ENCODE assay signal across 21 mouse cellular contexts in genomic region chr9:37383161-37383560, GRCm38 (mm10). TPM values are rescaled to one million over a fixed set of nuclear protein-coding genes. Genes with fewer than 3 reads are reported as not detected.
DNase-seq lines count a peak whose midpoint lies in the region; ATAC-seq and TF ChIP-seq lines count a peak whose summit lies in the region.
"Had no signal": no experiment of that assay in that cellular context is flagged by ENCODE, and none has a peak within 500 bp of the region (broad histone marks: within the 10 kb centered on the region; RNA-seq: fewer than 3 reads in every experiment).

No protein-coding gene starts in this region.

- peak; percentile 81 for DNase-seq in heart, adult 11 months
- no peak for DNase-seq in heart, adult 2 months
- DNase-seq in midbrain, embryonic 11.5 days (ENCODE audit: low spot score, missing footprints): peak; percentile 80
- DNase-seq in midbrain, embryonic 10.5 days (ENCODE audit: low spot score): no peak
- DNase-seq: adrenal gland, adult 2 months; adrenal gland, adult 8-10 months; adrenal gland, postnatal 10 days; adrenal gland, postnatal 14 days; adrenal gland, postnatal 25 days; adrenal gland, postnatal 36 days; B cell, adult 2 months; cerebellum, adult 11 months; cerebellum, adult 11-12 months; cerebellum, adult 18-20 months had no signal

- H3K4me1 ChIP-seq in heart, adult 2 months (ENCODE audit: control insufficient read depth, insufficient read depth, low read length): no peaks in the 10 kb centered on the region
- H3K4me1 ChIP-seq in midbrain, embryonic 11.5 days (ENCODE audit: control insufficient read depth, insufficient read depth, low read length): peaks cover 2% of the 10 kb centered on the region; the same call in 1 of the 2 replicates
- H3K4me1 ChIP-seq in midbrain, embryonic 10.5 days: peaks cover 11% of the 10 kb centered on the region

- no peak for TF ChIP-seq EP300 in heart, adult 2 months (IDR thresholded peaks at IDR 0.05; ENCODE audit: insufficient read depth, low read depth, low read length)

- H3K9me3 ChIP-seq in midbrain, embryonic 11.5 days (ENCODE audit: control insufficient read depth, low read length): no peaks in the 10 kb centered on the region
- no peaks in the 10 kb centered on the region for H3K9me3 ChIP-seq in midbrain, embryonic 10.5 days (replicated peaks)
- H3K9me3 ChIP-seq: G1E had no signal

- no peak overlapping the region for H3K27ac ChIP-seq in heart, adult 2 months
- no peak overlapping the region for H3K27ac ChIP-seq in midbrain, embryonic 11.5 days (ENCODE audit: low read depth, low read length)
- H3K27ac ChIP-seq in midbrain, embryonic 10.5 days (replicated peaks): no peak overlapping the region

- no peak overlapping the region for H3K9ac ChIP-seq in heart, adult 2 months (ENCODE audit: low read depth, low read length)
- H3K9ac ChIP-seq in midbrain, embryonic 11.5 days (ENCODE audit: low read length): no peak overlapping the region

- no peak for TF ChIP-seq POLR2A in heart, adult 2 months (IDR thresholded peaks at IDR 0.05; ENCODE audit: insufficient read depth, low read depth, low read length)

- ATAC-seq in midbrain, embryonic 11.5 days (ENCODE audit: low FRiP score): no peak
- ATAC-seq: activated CD4-positive, CD25-positive, alpha-beta regulatory T cell, adult 4 months; CD4-positive, CD25-positive, alpha-beta regulatory T cell, adult 4 months; Patski had no signal

- H3K4me2 ChIP-seq in midbrain, embryonic 11.5 days: no peak overlapping the region

- no peaks in the 10 kb centered on the region for H3K36me3 ChIP-seq in heart, adult 2 months (ENCODE audit: control insufficient read depth, insufficient read depth, low read length)
- no peaks in the 10 kb centered on the region for H3K36me3 ChIP-seq in midbrain, embryonic 11.5 days (ENCODE audit: control insufficient read depth, insufficient read depth, low read length)
- no peaks in the 10 kb centered on the region for H3K36me3 ChIP-seq in midbrain, embryonic 10.5 days
- H3K36me3 ChIP-seq: G1E had no signal

- intact Hi-C loops in heart, adult 2 months (cut with DNase I): loop anchor here (5.0 kb wide), 1 partner anchor 39 kb away; no protein-coding TSS in a partner anchor

- 92% methylated on average over 6 of the region's 6 CpGs for WGBS in heart, adult 2 months
- 91% methylated on average over 6 of the region's 6 CpGs for WGBS in midbrain, embryonic 11.5 days
- 88% methylated on average over 6 of the region's 6 CpGs for WGBS in midbrain, embryonic 10.5 days

- no peak overlapping the region for H3K4me3 ChIP-seq in heart, adult 2 months
- H3K4me3 ChIP-seq in midbrain, embryonic 11.5 days (ENCODE audit: low read depth, low read length): no peak overlapping the region
- no peak overlapping the region for H3K4me3 ChIP-seq in midbrain, embryonic 10.5 days

- peaks cover 2% of the 10 kb centered on the region; the same call in 1 of the 2 replicates for H3K27me3 ChIP-seq in heart, adult 2 months (ENCODE audit: control insufficient read depth, insufficient read depth, low read length)
- peaks cover 3% of the 10 kb centered on the region; the same call in 1 of the 2 replicates for H3K27me3 ChIP-seq in midbrain, embryonic 11.5 days (ENCODE audit: control insufficient read depth, insufficient read depth, low read length)
- peaks cover 47% of the 10 kb centered on the region for H3K27me3 ChIP-seq in midbrain, embryonic 10.5 days (ENCODE audit: low read depth, poor library complexity, severe bottlenecking)
- H3K27me3 ChIP-seq: CH12.LX had no signal

- no peak for TF ChIP-seq CTCF in heart, adult 2 months (IDR thresholded peaks at IDR 0.05)

- H3K79me2 ChIP-seq in heart, adult 2 months (replicated peaks; ENCODE audit: control insufficient read depth, insufficient read depth, low read length): no peaks in the 10 kb centered on the region

RNA-seq across cellular contexts. Expression of gene Hepacam, which starts 16.0 kb away (rescaled TPM):
- not detected for total RNA-seq in heart, adult 2 months (2021)
- polyA plus RNA-seq in heart, adult 2 months (2012; rRNA removed): 0.18 and 0.29 TPM in 2 replicates
- polyA plus RNA-seq in midbrain, embryonic 11.5 days (2014; fragmentation: Nextera tagmentation; extraction: Ambion mirVana): not detected in 2 replicates
- polyA plus RNA-seq in midbrain, embryonic 10.5 days (2016; fragmentation: Nextera tagmentation; extraction: Ambion mirVana): 0.04 and 0.05 TPM in 2 replicates
- total RNA-seq: G1E had no signal
- polyA plus RNA-seq: activated CD4-positive, CD25-positive, alpha-beta regulatory T cell, adult 4 months; CD4-positive, CD25-positive, alpha-beta regulatory T cell, adult 4 months; G1E; Patski had no signal

RNA-seq across cellular contexts. Expression of gene Robo4, which starts 18.5 kb away (rescaled TPM):
- 10 to 100 TPM; 27.9 to 31.8 TPM for total RNA-seq in heart, adult 2 months (2021)
- polyA plus RNA-seq in heart, adult 2 months (2012; rRNA removed): 33.7 and 38.6 TPM in 2 replicates
- polyA plus RNA-seq in midbrain, embryonic 11.5 days (2014; fragmentation: Nextera tagmentation; extraction: Ambion mirVana): 5.1 and 5.3 TPM in 2 replicates
- 5.6 and 6.0 TPM in 2 replicates for polyA plus RNA-seq in midbrain, embryonic 10.5 days (2016; fragmentation: Nextera tagmentation; extraction: Ambion mirVana)
- total RNA-seq: CH12.LX, MEL had no signal
- polyA plus RNA-seq: activated CD4-positive, CD25-positive, alpha-beta regulatory T cell, adult 4 months; C2C12; CD4-positive, CD25-positive, alpha-beta regulatory T cell, adult 4 months; G1E; Patski had no signal

RNA-seq across cellular contexts. Expression of gene Ccdc15, which starts 34.9 kb away (rescaled TPM):
- total RNA-seq in heart, adult 2 months (2021): 1 to 10 TPM; 1.7 to 2.0 TPM
- polyA plus RNA-seq in heart, adult 2 months (2012; rRNA removed): 0.47 and 0.53 TPM in 2 replicates
- polyA plus RNA-seq in midbrain, embryonic 11.5 days (2014; fragmentation: Nextera tagmentation; extraction: Ambion mirVana): 8.8 and 9.3 TPM in 2 replicates
- 11.7 and 13.1 TPM in 2 replicates for polyA plus RNA-seq in midbrain, embryonic 10.5 days (2016; fragmentation: Nextera tagmentation; extraction: Ambion mirVana)

RNA-seq across cellular contexts. Expression of gene Robo3, which starts 49.9 kb away (rescaled TPM):
- total RNA-seq in heart, adult 2 months (2021): not detected
- 0.29 TPM in 1 of 2 replicates, not detected in the other for polyA plus RNA-seq in heart, adult 2 months (2012; rRNA removed)
- polyA plus RNA-seq in midbrain, embryonic 11.5 days (2014; fragmentation: Nextera tagmentation; extraction: Ambion mirVana): 40.1 and 43.9 TPM in 2 replicates
- 13.1 and 36.6 TPM in 2 replicates for polyA plus RNA-seq in midbrain, embryonic 10.5 days (2016; fragmentation: Nextera tagmentation; extraction: Ambion mirVana)
- total RNA-seq: MEL had no signal
- polyA plus RNA-seq: activated CD4-positive, CD25-positive, alpha-beta regulatory T cell, adult 4 months; CD4-positive, CD25-positive, alpha-beta regulatory T cell, adult 4 months had no signal

Comparison
In these comparisons a context has a peak if more than half of its experiments do, and no peak if none do; other contexts are left out.
1. DNase-seq: peak in heart, adult 11 months (single experiment) and midbrain, embryonic 11.5 days (single experiment); none in heart, adult 2 months (0 of 2) and midbrain, embryonic 10.5 days (single experiment).